Mouse (Mus musculus): Measurements from ENCODE around the gene Gcnt4. TPM values are rescaled to one million over a fixed set of nuclear protein-coding genes. Genes with fewer than 3 reads are reported as not detected.
"Not testable (repeated sequence)": the region's sequence is repeated elsewhere in the genome, so short reads cannot be mapped to it uniquely, and the experiment has no call there.

Gene Gcnt4
- 0.14 and 0.22 TPM in 2 replicates for polyA plus RNA-seq (2015; fragmentation: Nextera tagmentation; extraction: Ambion mirVana)

- H3K4me3 ChIP-seq (ENCODE audit: low read length), result peak within 1 kb of the TSS; percentile 72
Measured at GRCm38 (mm10) chr13:96923999-96924961, at the start of gene Gcnt4. Gene Gcnt4 (plus strand): TSS chr13:96924689.

GRCm38 (mm10) chr13:96878220-96879057 is 46.0 kb upstream of the Gcnt4 start:
- no peaks in the 10 kb centered on the region for H3K36me3 ChIP-seq (ENCODE audit: control insufficient read depth, insufficient read depth, low read length)
- H3K9me3 ChIP-seq (ENCODE audit: control insufficient read depth, low read length), result no peaks in the 10 kb centered on the region
- H3K4me1 ChIP-seq (ENCODE audit: control insufficient read depth, insufficient read depth, low read depth, low read length), result no peaks in the 10 kb centered on the region
- no peak overlapping the region for H3K4me2 ChIP-seq (ENCODE audit: low read length)
- no peak for ATAC-seq
- H3K9ac ChIP-seq (ENCODE audit: low read depth, low read length), result no peak overlapping the region
- no peaks in the 10 kb centered on the region for H3K27me3 ChIP-seq (replicated peaks; ENCODE audit: control insufficient read depth, insufficient read depth, low read length)
- 63% methylated on average over 12 of the region's 12 CpGs for WGBS
- no peak overlapping the region for H3K27ac ChIP-seq (ENCODE audit: low read depth, low read length)
- H3K4me3 ChIP-seq (ENCODE audit: low read length), result no peak overlapping the region

More at GRCm38 (mm10) chr13:96923999-96924961, at the start of gene Gcnt4:
- Histone ChIP-seq H3K27ac (ENCODE audit: low read depth, low read length) (no peak within 1 kb of the TSS), H3K36me3 (ENCODE audit: control insufficient read depth, insufficient read depth, low read length) (no peaks in the 10 kb centered on the region), H3K27me3 (replicated peaks; ENCODE audit: control insufficient read depth, insufficient read depth, low read length) (peaks cover 16% of the 10 kb centered on the region), H3K4me1 (ENCODE audit: control insufficient read depth, insufficient read depth, low read depth, low read length) (peaks cover 12% of the 10 kb centered on the region), H3K9ac (ENCODE audit: low read depth, low read length) (peak within 1 kb of the TSS; percentile 71), H3K9me3 (ENCODE audit: control insufficient read depth, low read length) (no peaks in the 10 kb centered on the region), H3K4me2 (ENCODE audit: low read length) (peak within 1 kb of the TSS; percentile 100)
- peak; percentile 63 for ATAC-seq
- 12% methylated on average over 50 of the region's 56 CpGs for WGBS

GRCm38 (mm10) chr13:96884534-96884933 is 40.0 kb upstream of the Gcnt4 start:
- H3K4me2 ChIP-seq (ENCODE audit: low read length), result no peak overlapping the region
- no peaks in the 10 kb centered on the region for H3K36me3 ChIP-seq (ENCODE audit: control insufficient read depth, insufficient read depth, low read length)
- H3K4me1 ChIP-seq (ENCODE audit: control insufficient read depth, insufficient read depth, low read depth, low read length), result no peaks in the 10 kb centered on the region
- H3K27me3 ChIP-seq (replicated peaks; ENCODE audit: control insufficient read depth, insufficient read depth, low read length), result no peaks in the 10 kb centered on the region
- no peak overlapping the region for H3K9ac ChIP-seq (ENCODE audit: low read depth, low read length)
- H3K27ac ChIP-seq (ENCODE audit: low read depth, low read length), result no peak overlapping the region
- 38% methylated on average over 1 of the region's 1 CpGs for WGBS
- H3K4me3 ChIP-seq (ENCODE audit: low read length), result no peak overlapping the region
- H3K9me3 ChIP-seq (ENCODE audit: control insufficient read depth, low read length), result no peaks in the 10 kb centered on the region
- ATAC-seq, result no peak

- Histone ChIP-seq H3K9me3 (ENCODE audit: control insufficient read depth, low read length) (no peaks in the 10 kb centered on the region), H3K36me3 (ENCODE audit: control insufficient read depth, insufficient read depth, low read length) (no peaks in the 10 kb centered on the region), H3K4me2 (ENCODE audit: low read length) (no peak overlapping the region), H3K4me3 (ENCODE audit: low read length) (no peak overlapping the region), H3K27ac (ENCODE audit: low read depth, low read length) (no peak overlapping the region), H3K27me3 (replicated peaks; ENCODE audit: control insufficient read depth, insufficient read depth, low read length) (no peaks in the 10 kb centered on the region), H3K9ac (ENCODE audit: low read depth, low read length) (no peak overlapping the region), H3K4me1 (ENCODE audit: control insufficient read depth, insufficient read depth, low read depth, low read length) (no peaks in the 10 kb centered on the region)
- WGBS, result 50% methylated on average over 2 of the region's 2 CpGs
- ATAC-seq, result no peak
Measured at GRCm38 (mm10) chr13:96889985-96890384, 34.5 kb upstream of the Gcnt4 start.

- WGBS, result 91% methylated on average over 2 of the region's 2 CpGs
- Histone ChIP-seq H3K4me2 (ENCODE audit: low read length) (no peak overlapping the region), H3K9me3 (ENCODE audit: control insufficient read depth, low read length) (peaks cover 3% of the 10 kb centered on the region; the same call in 1 of the 2 replicates), H3K27ac (ENCODE audit: low read depth, low read length) (no peak overlapping the region), H3K4me3 (ENCODE audit: low read length) (no peak overlapping the region), H3K36me3 (ENCODE audit: control insufficient read depth, insufficient read depth, low read length) (no peaks in the 10 kb centered on the region), H3K27me3 (replicated peaks; ENCODE audit: control insufficient read depth, insufficient read depth, low read length) (no peaks in the 10 kb centered on the region), H3K4me1 (ENCODE audit: control insufficient read depth, insufficient read depth, low read depth, low read length) (no peaks in the 10 kb centered on the region), H3K9ac (ENCODE audit: low read depth, low read length) (no peak overlapping the region)
- ATAC-seq, result no peak
Measured at GRCm38 (mm10) chr13:96895144-96895543, 29.3 kb upstream of the Gcnt4 start.

GRCm38 (mm10) chr13:96906717-96907116 is 17.8 kb upstream of the Gcnt4 start:
- WGBS, result 67% methylated on average over 3 of the region's 3 CpGs
- H3K4me2 ChIP-seq (ENCODE audit: low read length), result no peak overlapping the region

GRCm38 (mm10) chr13:96911202-96911601 is 13.3 kb upstream of the Gcnt4 start:
- H3K4me3 ChIP-seq (ENCODE audit: low read length), result no peak overlapping the region
- H3K4me2 ChIP-seq (ENCODE audit: low read length), result no peak overlapping the region
- no peaks in the 10 kb centered on the region for H3K9me3 ChIP-seq (ENCODE audit: control insufficient read depth, low read length)
- H3K4me1 ChIP-seq (ENCODE audit: control insufficient read depth, insufficient read depth, low read depth, low read length), result no peaks in the 10 kb centered on the region
- WGBS, result 86% methylated on average over 3 of the region's 3 CpGs
- H3K27me3 ChIP-seq (replicated peaks; ENCODE audit: control insufficient read depth, insufficient read depth, low read length), result no peaks in the 10 kb centered on the region
- no peak overlapping the region for H3K27ac ChIP-seq (ENCODE audit: low read depth, low read length)
- ATAC-seq, result no peak
- no peak overlapping the region for H3K9ac ChIP-seq (ENCODE audit: low read depth, low read length)
- H3K36me3 ChIP-seq (ENCODE audit: control insufficient read depth, insufficient read depth, low read length), result no peaks in the 10 kb centered on the region

More at GRCm38 (mm10) chr13:96906717-96907116, 17.8 kb upstream of the Gcnt4 start:
- H3K9ac ChIP-seq (ENCODE audit: low read depth, low read length), result no peak overlapping the region
- no peaks in the 10 kb centered on the region for H3K4me1 ChIP-seq (ENCODE audit: control insufficient read depth, insufficient read depth, low read depth, low read length)
- ATAC-seq, result no peak
- H3K27ac ChIP-seq (ENCODE audit: low read depth, low read length), result no peak overlapping the region
- H3K4me3 ChIP-seq (ENCODE audit: low read length), result no peak overlapping the region
- no peaks in the 10 kb centered on the region for H3K27me3 ChIP-seq (replicated peaks; ENCODE audit: control insufficient read depth, insufficient read depth, low read length)
- no peaks in the 10 kb centered on the region for H3K9me3 ChIP-seq (ENCODE audit: control insufficient read depth, low read length)
- no peaks in the 10 kb centered on the region for H3K36me3 ChIP-seq (ENCODE audit: control insufficient read depth, insufficient read depth, low read length)

GRCm38 (mm10) chr13:96923134-96923533 is 1.4 kb upstream of the Gcnt4 start:
- ATAC-seq; H3K27ac ChIP-seq (ENCODE audit: low read depth, low read length): not testable (repeated sequence)
- 95% methylated on average over 4 of the region's 4 CpGs for WGBS

More at GRCm38 (mm10) chr13:96923134-96923533, 1.4 kb upstream of the Gcnt4 start:
- not testable (repeated sequence) for H3K4me2 ChIP-seq (ENCODE audit: low read length); H3K4me3 ChIP-seq (ENCODE audit: low read length); H3K9me3 ChIP-seq (ENCODE audit: control insufficient read depth, low read length); H3K36me3 ChIP-seq (ENCODE audit: control insufficient read depth, insufficient read depth, low read length); H3K9ac ChIP-seq (ENCODE audit: low read depth, low read length)
- H3K27me3 ChIP-seq (replicated peaks; ENCODE audit: control insufficient read depth, insufficient read depth, low read length), result peaks cover 16% of the 10 kb centered on the region
- peaks cover 12% of the 10 kb centered on the region for H3K4me1 ChIP-seq (ENCODE audit: control insufficient read depth, insufficient read depth, low read depth, low read length)

All from hindbrain, embryonic 16.5 days (tissue).